Mouse (Mus musculus) lung, adult 2 months (tissue): ENCODE results near the gene Lgi4. TPM values are rescaled to one million over a fixed set of nuclear protein-coding genes. Genes with fewer than 3 reads are reported as not detected.
A peak's percentile ranks its signal among the peaks of the same experiment; 100 is the strongest.

Source experiments
- DNase-seq: peaks from one replicate; pipeline ENCODE4 v3.0.0; 2022
- H3K4me1 ChIP-seq: fragments of 200-500 bp; 2 replicates; pipeline ENCODE4 v1.6.1; 2011; ENCODE audit warnings: low read length; ENCODE audit not compliant: control insufficient read depth, insufficient read depth
- H3K4me3 ChIP-seq: fragments of 200-500 bp; replicated peaks from 2 replicates; pipeline ENCODE3; 2011; ENCODE audit warnings: low read depth, mild to moderate bottlenecking, control low read depth, low read length; ENCODE audit errors: extremely low read depth
- CTCF ChIP-seq: fragments of 200-500 bp; IDR thresholded peaks from 2 replicates; pipeline ENCODE4 v1.5.1; 2011; ENCODE audit warnings: mild to moderate bottlenecking, low read length, control low read depth; ENCODE audit not compliant: insufficient read depth
- POLR2A ChIP-seq: fragments of 200-500 bp; IDR thresholded peaks from 2 replicates; pipeline ENCODE4 v1.6.1; 2011; ENCODE audit warnings: low read depth, mild to moderate bottlenecking, control low read depth, low read length, borderline replicate concordance; ENCODE audit errors: extremely low read depth
- WGBS: fragments of 180-500 bp; shearing (Covaris S2); methylation state at CpG from one replicate; pipeline ENCODE4 v1.1.7; 2018; 5-methylcytosine and 5-hydroxymethylcytosine counted together
- polyA plus RNA-seq: library from polyadenylated mRNA; depleted of rRNA; stranded (reverse); fragments of >200 nt; gene quantifications from 2 replicates; pipeline ENCODE4 v1.2.3, GENCODE M21; 2012

Lgi4 gene
- polyA plus RNA-seq, 1 experiment, result 6.8 TPM

DNA sequence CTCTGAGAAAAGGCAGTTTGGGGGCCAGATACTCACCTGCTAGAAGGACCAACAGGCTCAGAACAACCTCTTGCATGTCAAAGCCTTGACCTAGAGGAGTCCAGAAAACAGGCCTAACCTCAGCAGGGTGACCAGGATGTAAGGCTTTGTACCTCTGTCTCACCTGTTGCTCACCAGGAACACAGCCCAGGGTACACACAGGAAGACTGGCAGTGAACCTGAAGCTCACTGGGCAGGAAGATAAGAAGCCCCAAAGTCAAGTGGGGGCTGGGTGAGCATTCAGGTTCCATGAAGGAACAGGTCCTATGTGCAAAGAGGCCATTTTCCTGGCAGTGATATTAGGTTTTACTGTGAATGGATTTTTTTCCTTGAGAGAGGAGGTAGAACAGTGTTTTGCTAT is 14.4 kb downstream of the Lgi4 start:
- no peaks in the 10 kb centered on the region for H3K4me1 ChIP-seq
- no peak for DNase-seq
- TF ChIP-seq CTCF (no peak), POLR2A (no peak)
- no peak overlapping the region for H3K4me3 ChIP-seq

DNA sequence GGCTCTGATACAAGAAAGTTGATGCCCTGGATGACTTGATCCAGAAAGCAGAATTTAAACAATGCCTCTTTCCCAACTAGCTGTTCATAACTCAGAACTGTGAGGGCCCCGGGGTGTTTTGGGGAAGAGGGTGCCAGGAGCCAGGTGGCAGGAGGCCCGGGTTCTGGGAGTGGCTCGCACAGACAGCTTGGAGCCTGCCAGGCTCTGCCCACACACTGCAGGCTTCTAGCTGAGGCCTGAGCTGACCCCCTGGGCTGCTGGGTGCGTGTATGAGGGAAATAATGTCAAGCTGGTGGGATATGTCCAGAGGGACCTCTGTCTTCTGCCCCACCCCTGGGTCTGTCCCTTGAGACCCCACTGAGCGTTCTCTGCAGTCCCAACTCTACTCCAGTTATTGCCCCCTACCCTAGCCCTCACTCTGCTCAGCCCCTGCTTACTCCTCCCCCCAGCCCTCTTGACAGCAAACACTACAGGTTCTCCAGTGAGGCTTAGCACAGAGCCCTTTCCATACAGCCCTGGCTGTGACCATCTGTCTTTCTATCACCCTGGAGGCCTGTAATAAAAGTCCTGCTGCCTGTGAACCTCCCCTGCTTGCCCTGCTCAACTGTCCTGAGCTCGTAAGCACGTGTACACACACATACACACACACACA is 15.0 kb downstream of the Lgi4 start:
- WGBS, result 41% methylated on average over 7 of the region's 7 CpGs
- Histone ChIP-seq H3K4me3 (no peak overlapping the region), H3K4me1 (no peaks in the 10 kb centered on the region)
- no peak for DNase-seq
- TF ChIP-seq POLR2A (no peak), CTCF (no peak)

DNA sequence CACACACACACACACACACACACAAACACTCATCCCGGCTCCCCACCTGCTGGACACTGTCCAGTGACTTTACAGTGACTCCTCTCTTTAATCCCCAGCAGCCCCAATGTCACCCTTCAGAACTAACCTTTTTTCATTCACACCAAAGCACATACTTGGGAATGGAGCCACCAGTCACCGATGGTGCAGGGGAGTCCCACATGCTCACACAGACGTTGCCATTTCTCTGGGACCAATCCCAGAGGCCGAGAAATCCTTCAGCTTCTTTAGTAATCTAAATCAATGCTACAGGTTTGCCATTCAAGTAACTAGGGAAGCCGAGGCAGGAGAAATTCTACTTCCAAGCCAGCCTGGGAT is 15.5 kb downstream of the Lgi4 start:
- DNase-seq, result no peak
- no peak overlapping the region for H3K4me3 ChIP-seq
- no peaks in the 10 kb centered on the region for H3K4me1 ChIP-seq
- TF ChIP-seq POLR2A, result no peak
- TF ChIP-seq CTCF, result no peak
- 54% methylated on average over 5 of the region's 5 CpGs for WGBS

DNA sequence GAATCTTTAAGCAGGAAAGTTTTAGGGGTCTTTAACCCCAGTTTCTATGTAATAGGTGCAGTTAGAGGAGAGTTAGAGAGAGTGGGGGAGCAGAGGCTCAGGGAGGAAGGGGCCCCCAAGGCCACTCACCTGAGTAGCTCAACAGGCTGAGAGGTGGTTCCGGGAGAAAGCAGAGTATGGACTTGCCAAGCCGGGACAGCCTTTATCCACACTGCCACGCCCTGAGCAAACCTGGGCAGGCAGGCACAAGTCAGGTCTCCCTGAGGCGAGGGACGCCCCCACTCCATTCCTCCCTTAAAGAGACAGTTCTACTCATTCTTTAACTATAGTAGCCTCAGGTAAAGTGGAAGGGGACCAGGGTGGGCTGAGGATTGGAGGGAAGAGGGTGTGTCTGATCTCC is 17.4 kb downstream of the Lgi4 start, which contains the start of gene Fxyd3:
Gene Fxyd3, minus strand, starts transcription at position 213 of the 400 bp plus-strand sequence.
- TF ChIP-seq CTCF, result no peak
- no peak for TF ChIP-seq POLR2A
- no peak for DNase-seq
- Histone ChIP-seq H3K4me1 (no peaks in the 10 kb centered on the region), H3K4me3 (no peak within 1 kb of the TSS)
- WGBS, result 52% methylated on average over 5 of the region's 5 CpGs

DNA sequence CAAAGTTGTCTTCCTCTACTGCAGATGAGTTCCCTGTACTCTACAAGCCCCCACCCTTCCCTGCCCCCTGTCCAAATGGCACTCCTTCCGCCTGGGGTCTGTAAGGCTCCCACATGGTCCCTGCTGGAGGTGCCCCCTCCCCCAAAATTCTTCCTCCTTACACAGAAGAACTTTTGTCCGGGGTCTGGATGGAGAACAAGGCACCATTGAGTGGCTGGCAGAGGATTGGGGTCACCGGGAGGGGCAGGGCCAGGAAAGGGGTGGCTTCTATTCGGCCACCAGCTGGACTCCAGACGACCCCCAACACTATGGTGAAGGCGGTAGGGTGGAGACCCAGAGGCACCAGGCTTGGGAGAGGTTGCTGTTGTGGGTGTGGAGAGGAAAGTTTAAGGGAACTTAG is 18.3 kb downstream of the Lgi4 start:
- Histone ChIP-seq H3K4me1 (no peaks in the 10 kb centered on the region), H3K4me3 (no peak overlapping the region)
- no peak for TF ChIP-seq CTCF
- TF ChIP-seq POLR2A, result no peak
- DNase-seq, result no peak
- 51% methylated on average over 6 of the region's 6 CpGs for WGBS

DNA sequence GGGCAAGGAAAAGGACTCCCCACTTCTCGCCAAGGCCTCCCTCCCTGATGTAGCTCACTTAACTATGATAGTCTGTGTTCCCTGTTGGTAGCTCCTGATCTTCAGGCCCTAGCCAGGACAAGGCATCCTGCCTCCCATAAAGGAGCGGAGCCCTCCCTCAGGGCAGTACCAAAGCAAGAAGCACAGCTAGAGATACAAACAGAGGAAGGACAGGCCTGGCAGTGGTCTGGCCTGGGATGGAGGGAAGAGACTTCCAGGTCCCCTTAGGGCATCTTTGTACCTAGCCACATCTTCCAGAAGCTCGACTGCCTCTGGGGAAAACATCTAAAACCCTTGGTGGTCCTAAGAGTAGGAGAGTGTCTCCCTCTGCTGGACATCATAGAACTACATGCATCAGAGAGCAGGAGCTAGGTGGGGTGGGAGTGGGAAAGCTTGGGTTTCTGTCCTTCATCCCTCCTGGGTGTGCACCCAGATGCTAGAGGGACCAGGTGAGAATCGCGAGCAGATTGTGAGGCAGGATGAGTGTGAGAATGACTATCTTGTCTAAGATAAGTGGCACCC is 18.8 kb downstream of the Lgi4 start:
- TF ChIP-seq POLR2A, result no peak
- peak; percentile 25; the same call in 1 of the 2 replicates for TF ChIP-seq CTCF
- DNase-seq, result no peak
- no peak overlapping the region for H3K4me3 ChIP-seq
- H3K4me1 ChIP-seq, result no peaks in the 10 kb centered on the region
- 32% methylated on average over 5 of the region's 5 CpGs for WGBS

DNA sequence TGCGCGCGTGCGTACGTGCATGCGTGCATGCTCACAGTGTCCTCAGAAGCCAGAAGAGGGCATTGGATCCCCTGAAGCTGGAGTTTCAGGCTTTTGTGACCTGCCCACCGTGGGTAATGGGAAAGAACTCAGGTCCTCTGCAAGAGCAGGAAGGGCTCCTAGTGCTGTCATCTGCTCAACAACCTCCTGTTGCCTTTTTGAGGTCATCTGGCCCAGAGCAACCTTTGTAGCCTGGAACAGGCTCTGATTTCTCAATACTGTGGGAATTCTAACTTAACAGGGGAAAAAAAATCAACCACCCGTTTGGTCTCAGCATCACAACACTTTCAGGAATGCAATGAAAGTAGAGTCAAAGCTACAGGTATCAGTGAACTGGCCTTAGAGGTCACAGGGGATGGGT is 20.5 kb downstream of the Lgi4 start:
- Histone ChIP-seq H3K4me1 (no peaks in the 10 kb centered on the region), H3K4me3 (no peak overlapping the region)
- DNase-seq, result no peak
- no peak for TF ChIP-seq POLR2A
- TF ChIP-seq CTCF, result no peak
- 84% methylated on average over 8 of the region's 8 CpGs for WGBS

GRCm38 (mm10) chr7:31080611-31081010 is 21.5 kb downstream of the Lgi4 start:
- TF ChIP-seq POLR2A (no peak), CTCF (no peak)
- 71% methylated on average over 3 of the region's 3 CpGs for WGBS
- no peak overlapping the region for H3K4me3 ChIP-seq
- no peak for DNase-seq
- H3K4me1 ChIP-seq, result peaks cover 2% of the 10 kb centered on the region; the same call in 1 of the 2 replicates

DNA sequence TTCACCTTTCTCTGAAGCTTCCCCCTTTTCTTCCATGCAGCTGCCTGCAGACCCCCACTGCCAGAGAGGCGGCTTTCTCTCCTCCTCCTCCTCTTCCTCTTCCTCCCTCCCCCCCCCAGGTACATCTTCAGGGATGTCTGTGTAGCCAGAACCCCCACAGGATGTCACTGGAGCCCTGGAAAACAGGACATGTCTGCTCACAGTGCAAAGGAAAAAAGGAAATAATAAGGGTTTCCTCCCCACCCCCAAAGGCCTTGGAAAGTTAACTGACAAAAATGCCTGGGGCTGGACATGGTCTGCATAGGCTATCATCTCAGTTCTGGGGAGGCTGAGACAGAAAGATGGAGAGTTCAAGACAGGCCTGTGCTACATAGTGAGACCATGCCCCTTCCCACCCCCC is 22.0 kb downstream of the Lgi4 start:
- no peak overlapping the region for H3K4me3 ChIP-seq
- DNase-seq, result no peak
- WGBS, result 35% methylated on average over 1 of the region's 1 CpGs
- TF ChIP-seq POLR2A (no peak), CTCF (no peak)
- peaks cover 2% of the 10 kb centered on the region; the same call in 1 of the 2 replicates for H3K4me1 ChIP-seq

DNA sequence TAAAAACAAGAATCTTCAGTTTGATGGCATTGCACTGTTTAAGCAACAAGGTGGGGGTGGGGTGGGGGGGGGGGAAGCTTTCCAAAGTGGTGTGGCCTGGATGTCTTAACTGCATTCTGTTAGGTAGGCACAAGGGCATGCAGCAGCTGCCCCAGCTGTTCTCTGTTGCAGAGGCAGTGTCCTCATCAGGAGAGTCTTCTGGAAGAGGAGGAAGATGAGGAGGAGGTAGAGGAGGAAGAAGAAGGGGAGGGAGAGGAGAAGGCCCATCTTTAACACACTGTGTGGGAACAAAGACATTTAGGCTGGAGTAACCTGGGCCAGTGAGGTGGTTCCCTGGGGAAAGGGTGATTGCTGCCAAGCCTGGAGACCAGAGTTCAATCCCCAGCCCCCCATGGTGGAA is 23.0 kb downstream of the Lgi4 start:
- TF ChIP-seq POLR2A (no peak), CTCF (no peak)
- DNase-seq, result no peak
- Histone ChIP-seq H3K4me3 (no peak overlapping the region), H3K4me1 (peaks cover 2% of the 10 kb centered on the region; the same call in 1 of the 2 replicates)
